Mouse (Mus musculus) CH12.LX (cell line): Measurements from ENCODE around the gene Apoc2. TPM values are rescaled to one million over a fixed set of nuclear protein-coding genes. Genes with fewer than 3 reads are reported as not detected.

Source experiments
- DNase-seq: peaks from one replicate; pipeline ENCODE4 v3.0.0-alpha.2; 2013; ENCODE audit errors: extremely low read depth
- H3K27ac ChIP-seq: 2 replicates; pipeline ENCODE4 v1.5.1; 2012; ENCODE audit warnings: low read depth, mild to moderate bottlenecking, control low read depth, moderate library complexity; ENCODE audit not compliant: insufficient read depth
- H3K27me3 ChIP-seq: replicated peaks from 2 replicates; pipeline ENCODE3; 2012; ENCODE audit warnings: inconsistent platforms
- H3K36me3 ChIP-seq, 2 experiments: replicated peaks in 1 of 2; 2 replicates each; pipeline versions ENCODE3 to v1.6.1; 2012; ENCODE audit warnings: inconsistent platforms in 1 of 2, low read length in 1 of 2, mild to moderate bottlenecking in 1 of 2, mixed read lengths in 1 of 2, moderate library complexity in 1 of 2; ENCODE audit not compliant: control insufficient read depth in 1 of 2, insufficient read depth in 1 of 2
- H3K4me1 ChIP-seq, 2 experiments: 2 replicates each; pipeline ENCODE4 v1.6.1; 2012; ENCODE audit warnings: inconsistent platforms in 1 of 2, moderate library complexity in 1 of 2; ENCODE audit not compliant: insufficient read depth in 2 of 2, control insufficient read depth in 1 of 2
- H3K4me2 ChIP-seq: 2 replicates; pipeline ENCODE4 v1.6.1; 2012; ENCODE audit warnings: low read depth, mild to moderate bottlenecking, control low read depth; ENCODE audit not compliant: poor library complexity, insufficient read depth, severe bottlenecking
- H3K4me3 ChIP-seq, 3 experiments: fragments of 150-350 bp in 1 of 3; sonication (generic) in 1 of 3; replicated peaks in 1 of 3; 2 replicates each; pipeline versions ENCODE3 to v1.5.1; 2011 to 2012; ENCODE audit warnings: low read depth in 2 of 3, low read length in 2 of 3, mild to moderate bottlenecking in 2 of 3, moderate library complexity in 2 of 3, control low read depth in 1 of 3, improper control_type of control experiment in 1 of 3, inconsistent platforms in 1 of 3, mixed read lengths in 1 of 3; ENCODE audit not compliant: poor library complexity in 1 of 3
- H3K79me2 ChIP-seq: replicated peaks from 2 replicates; pipeline ENCODE4 v1.6.1; 2012; ENCODE audit warnings: mild to moderate bottlenecking, moderate library complexity; ENCODE audit not compliant: control insufficient read depth, poor library complexity, insufficient read depth, severe bottlenecking; ENCODE audit errors: extremely low read depth
- H3K9ac ChIP-seq: 2 replicates; pipeline ENCODE4 v1.6.1; 2012; ENCODE audit warnings: low read depth, mild to moderate bottlenecking, control low read depth, moderate library complexity; ENCODE audit not compliant: insufficient read depth
- H3K9me3 ChIP-seq: replicated peaks from 2 replicates; pipeline ENCODE3; 2012; ENCODE audit warnings: low read length, inconsistent platforms, mixed read lengths
- CTCF ChIP-seq, 2 experiments: IDR thresholded peaks in 1 of 2; conservative IDR thresholded peaks in 1 of 2; 2 replicates each; pipeline ENCODE4 v1.5.1; 2011 to 2012; ENCODE audit warnings: low read depth in 2 of 2, low read length in 2 of 2, improper control_type of control experiment in 1 of 2, inconsistent platforms in 1 of 2, mild to moderate bottlenecking in 1 of 2, moderate library complexity in 1 of 2
- E2F4 ChIP-seq: IDR thresholded peaks from 2 replicates; pipeline ENCODE4 v1.6.1; 2011; ENCODE audit warnings: low read depth, low read length, improper control_type of control experiment; ENCODE audit not compliant: insufficient replicate concordance
- ETS1 ChIP-seq: conservative IDR thresholded peaks from 2 replicates; pipeline ENCODE4 v1.6.1; 2012; ENCODE audit warnings: low read depth, mild to moderate bottlenecking, inconsistent platforms, low read length, improper control_type of control experiment, moderate library complexity
- IRF4 ChIP-seq: IDR thresholded peaks from 2 replicates; pipeline ENCODE4 v1.6.1; 2014; ENCODE audit warnings: low read depth, mild to moderate bottlenecking, inconsistent platforms, low read length, improper control_type of control experiment
- JUN ChIP-seq: IDR thresholded peaks from 2 replicates; pipeline ENCODE4 v1.6.1; 2011; ENCODE audit warnings: low read depth, mild to moderate bottlenecking, low read length, improper control_type of control experiment, moderate library complexity; ENCODE audit not compliant: insufficient read depth
- KAT2A ChIP-seq: IDR thresholded peaks from 2 replicates; pipeline ENCODE4 v1.6.1; 2012; ENCODE audit warnings: low read length, improper control_type of control experiment, inconsistent platforms; ENCODE audit not compliant: insufficient replicate concordance
- MAX ChIP-seq: IDR thresholded peaks from 2 replicates; pipeline ENCODE4 v1.6.1; 2011; ENCODE audit warnings: low read length, improper control_type of control experiment
- MAZ ChIP-seq: IDR thresholded peaks from 2 replicates; pipeline ENCODE4 v1.6.1; 2012; ENCODE audit warnings: low read depth, mild to moderate bottlenecking, inconsistent platforms, low read length, improper control_type of control experiment, moderate library complexity
- MEF2A ChIP-seq: IDR thresholded peaks from 2 replicates; pipeline ENCODE4 v1.6.1; 2014; ENCODE audit warnings: low read depth, mild to moderate bottlenecking, inconsistent platforms, low read length, improper control_type of control experiment, borderline replicate concordance
- MXI1 ChIP-seq: IDR thresholded peaks from 2 replicates; pipeline ENCODE4 v1.6.1; 2011; ENCODE audit warnings: mild to moderate bottlenecking, low read depth, low read length, improper control_type of control experiment
- PAX5 ChIP-seq: IDR thresholded peaks from 2 replicates; pipeline ENCODE4 v1.6.1; 2012; ENCODE audit warnings: low read length, inconsistent platforms, mixed read lengths
- POLR2A ChIP-seq: IDR thresholded peaks from 2 replicates; pipeline ENCODE4 v1.6.1; 2011; ENCODE audit warnings: low read depth, mild to moderate bottlenecking, improper control_type of control experiment, low read length
- POLR2AphosphoS2 ChIP-seq: IDR thresholded peaks from 2 replicates; pipeline ENCODE4 v1.6.1; 2011; ENCODE audit warnings: low read depth, low read length, improper control_type of control experiment
- RCOR1 ChIP-seq: conservative IDR thresholded peaks from 2 replicates; pipeline ENCODE4 v1.6.1; 2012; ENCODE audit warnings: low read depth, mild to moderate bottlenecking, inconsistent platforms, low read length, improper control_type of control experiment
- SIN3A ChIP-seq: IDR thresholded peaks from 2 replicates; pipeline ENCODE4 v1.6.1; 2012; ENCODE audit warnings: low read length, improper control_type of control experiment, inconsistent platforms
- SMC3 ChIP-seq: IDR thresholded peaks from 2 replicates; pipeline ENCODE4 v1.6.1; 2011; ENCODE audit warnings: low read depth, low read length, improper control_type of control experiment
- TBP ChIP-seq: conservative IDR thresholded peaks from 2 replicates; pipeline ENCODE4 v1.6.1; 2011; ENCODE audit warnings: low read depth, low read length, improper control_type of control experiment
- TCF12 ChIP-seq: IDR thresholded peaks from 2 replicates; pipeline ENCODE4 v1.6.1; 2014; ENCODE audit warnings: low read depth, mild to moderate bottlenecking, inconsistent platforms, low read length, improper control_type of control experiment
- UBTF ChIP-seq: IDR thresholded peaks from 2 replicates; pipeline ENCODE4 v1.6.1; 2012; ENCODE audit warnings: low read depth, mild to moderate bottlenecking, inconsistent platforms, low read length, improper control_type of control experiment, moderate library complexity
- USF1 ChIP-seq: IDR thresholded peaks from 2 replicates; pipeline ENCODE4 v1.6.1; 2014; ENCODE audit warnings: low read depth, mild to moderate bottlenecking, inconsistent platforms, low read length, improper control_type of control experiment
- USF2 ChIP-seq: conservative IDR thresholded peaks from 2 replicates; pipeline ENCODE4 v1.6.1; 2011; ENCODE audit warnings: low read depth, low read length, improper control_type of control experiment
- ZC3H11A ChIP-seq: IDR thresholded peaks from 2 replicates; pipeline ENCODE4 v1.6.1; 2012; ENCODE audit warnings: low read depth, mild to moderate bottlenecking, inconsistent platforms, low read length, improper control_type of control experiment
- ZKSCAN1 ChIP-seq: IDR thresholded peaks from 2 replicates; pipeline ENCODE4 v1.6.1; 2012; ENCODE audit warnings: low read depth, inconsistent platforms, low read length, improper control_type of control experiment, borderline replicate concordance
- ZNF384 ChIP-seq: IDR thresholded peaks from 2 replicates; pipeline ENCODE4 v1.6.1; 2012; ENCODE audit warnings: low read depth, low read length, improper control_type of control experiment, inconsistent platforms
- dilution Hi-C: fragments of 300-500 bp; cut with MboI; formaldehyde crosslinking; loops from 2 replicates; pipeline ENCODE4 v1.14.3; 2020; ENCODE audit warnings: low sequenced_read_pairs; ENCODE audit not compliant: extremely low pct_unique_long_range_greater_than_20kb, extremely low pct_ligation_motif_present
- in situ Hi-C: fragments of 300-500 bp; cut with MboI; formaldehyde crosslinking; loops from 3 replicates; pipeline ENCODE4 v1.14.3; 2019; ENCODE audit warnings: low sequenced_read_pairs, low pct_ligation_motif_present, low pct_unique_long_range_greater_than_20kb, mixed read lengths
- polyA plus RNA-seq: library from polyadenylated mRNA; unstranded; fragments of >175 nt; gene quantifications from 2 replicates; pipeline ENCODE4 v1.2.1, GENCODE M21; 2012; ENCODE audit warnings: low read depth; ENCODE audit not compliant: insufficient read length
- total RNA-seq, 2 experiments: library from RNA; depleted of rRNA; stranded (reverse); fragments of 300-350 nt in 1 of 2; fragments of >200 nt in 1 of 2; gene quantifications; 2 replicates each; pipeline ENCODE4 v1.2.3; 2012 to 2014

Gene Apoc2
- total and polyA plus RNA-seq, 3 experiments, result not detected

DNA sequence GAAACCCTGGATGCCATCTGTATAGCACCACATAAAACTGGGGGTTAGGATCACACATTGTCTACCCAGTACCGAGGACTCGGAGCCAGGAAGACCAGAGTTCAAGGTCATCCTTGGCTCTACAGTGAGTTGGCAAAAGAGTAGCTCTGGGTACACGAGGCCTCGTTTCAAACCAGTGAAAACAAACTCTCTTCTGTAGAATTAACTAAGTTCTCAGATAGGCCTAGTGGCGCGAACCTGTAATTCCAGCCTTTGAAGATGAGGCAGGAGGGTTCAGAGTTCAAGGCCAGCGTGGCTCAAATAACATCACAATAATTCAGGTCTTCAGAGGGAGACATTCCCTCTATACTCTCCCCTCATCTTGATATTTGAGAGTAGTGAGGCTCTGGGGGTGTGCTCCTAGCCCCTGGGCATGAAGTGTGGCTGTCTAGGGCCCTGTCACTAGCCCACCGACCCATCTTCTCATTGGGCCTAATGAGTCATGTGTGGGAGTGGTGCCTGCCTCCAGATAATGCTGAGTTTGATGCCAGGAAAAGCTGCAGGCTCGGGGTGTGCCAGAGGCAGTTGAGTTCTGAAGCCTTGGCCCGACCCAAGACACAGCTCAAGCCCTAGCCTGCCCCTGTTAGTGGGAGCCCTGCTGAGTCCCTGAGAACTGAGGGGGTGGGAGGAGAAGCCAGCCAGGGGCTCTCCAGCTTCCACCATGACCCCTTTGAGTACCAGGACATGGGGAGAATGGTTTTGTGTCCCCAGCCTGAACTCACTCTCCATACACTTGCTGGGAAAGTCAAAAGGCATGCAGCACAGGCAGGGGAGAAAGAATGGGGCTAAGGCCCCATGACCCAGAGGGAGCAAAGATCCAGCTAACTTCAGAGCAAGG lies 16.8 kb upstream of the Apoc2 start:
- in situ Hi-C loops (no loop called here), dilution Hi-C loops (no loop called here)
- no peak overlapping the region for H3K4me2 ChIP-seq
- no peak overlapping the region for H3K27ac ChIP-seq
- peaks cover 17 to 34% of the 10 kb centered on the region in 2 experiments for H3K36me3 ChIP-seq
- H3K27me3 ChIP-seq, result no peaks in the 10 kb centered on the region
- peaks cover 5% of the 10 kb centered on the region for H3K9me3 ChIP-seq
- DNase-seq, result no peak
- peaks cover 0 to 9% of the 10 kb centered on the region in 2 experiments; a peak in 2 of 4 replicates for H3K4me1 ChIP-seq
- TF ChIP-seq CTCF (conservative IDR thresholded peaks at IDR 0.05 in 1 of 2, IDR thresholded peaks at IDR 0.05 in 1 of 2; ENCODE audit: low read depth in 2 of 2, low read length in 2 of 2) (no peak), UBTF (no peak), POLR2AphosphoS2 (no peak), PAX5 (no peak), MXI1 (no peak), JUN (no peak), E2F4 (no peak), SMC3 (no peak), POLR2A (no peak), KAT2A (no peak), USF2 (no peak), IRF4 (no peak)
- H3K79me2 ChIP-seq, result no peaks in the 10 kb centered on the region
- no peak overlapping the region for H3K9ac ChIP-seq
- H3K4me3 ChIP-seq, result no peak overlapping the region

DNA sequence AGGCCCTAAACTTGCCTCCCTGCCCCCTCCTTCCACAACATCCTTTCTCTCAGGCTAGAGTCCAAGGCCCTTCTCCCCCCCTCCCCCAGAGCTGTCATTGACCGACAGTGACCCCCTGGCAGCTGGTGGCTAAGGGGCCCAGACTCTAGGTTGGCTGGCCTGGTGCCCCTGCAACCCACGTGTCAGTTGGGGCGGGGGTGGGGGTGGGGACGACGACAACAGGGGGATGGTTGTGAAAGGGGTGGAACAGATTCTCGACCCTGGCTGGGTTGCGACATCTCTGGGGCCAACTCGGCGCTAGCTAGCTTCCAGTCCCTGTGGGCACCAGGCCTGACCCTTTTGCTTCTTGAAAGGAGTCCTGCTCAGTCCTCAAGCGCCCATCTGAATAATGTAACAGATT lies 15.7 kb upstream of the Apoc2 start:
- dilution Hi-C loops, result no loop called here
- DNase-seq, result no peak
- in situ Hi-C loops, result no loop called here
- no peak overlapping the region for H3K27ac ChIP-seq
- H3K4me2 ChIP-seq, result no peak overlapping the region
- no peaks in the 10 kb centered on the region for H3K27me3 ChIP-seq
- no peak overlapping the region for H3K4me3 ChIP-seq
- TF ChIP-seq TBP (no peak), JUN (no peak), ZC3H11A (no peak), MEF2A (no peak), MAZ (no peak), ZNF384 (no peak), IRF4 (no peak), ZKSCAN1 (no peak), TCF12 (no peak), ETS1 (no peak), MAX (no peak), SMC3 (no peak), RCOR1 (no peak), USF1 (no peak), PAX5 (no peak), SIN3A (no peak)
- H3K36me3 ChIP-seq, result peaks cover 12 to 24% of the 10 kb centered on the region in 2 experiments
- no peak overlapping the region for H3K9ac ChIP-seq
- H3K4me1 ChIP-seq, result no peaks in the 10 kb centered on the region
- H3K79me2 ChIP-seq, result no peaks in the 10 kb centered on the region
- H3K9me3 ChIP-seq, result peaks cover 5% of the 10 kb centered on the region
